Mouse (Mus musculus): ENCODE data around the gene Ino80. TPM values are rescaled to one million over a fixed set of nuclear protein-coding genes. Genes with fewer than 3 reads are reported as not detected.

Gene Ino80
- polyA plus RNA-seq, 1 experiment from 2014 or later = 3.7 TPM

DNA sequence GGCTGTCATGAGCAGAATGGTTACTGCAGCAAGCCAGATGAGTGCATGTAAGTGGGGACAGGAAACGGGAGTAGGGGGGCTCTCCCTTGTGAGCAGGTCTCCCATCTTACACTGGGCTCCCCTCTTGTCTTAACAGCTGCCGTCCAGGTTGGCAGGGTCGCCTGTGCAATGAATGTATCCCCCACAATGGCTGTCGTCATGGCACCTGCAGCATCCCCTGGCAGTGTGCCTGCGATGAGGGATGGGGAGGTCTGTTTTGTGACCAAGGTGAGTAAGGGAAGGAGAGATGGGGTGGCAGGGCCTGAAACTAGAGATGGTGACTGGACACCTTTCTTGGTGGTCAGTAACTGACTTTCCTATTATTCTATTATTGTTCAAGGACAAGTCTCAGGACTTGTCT lies 148.9 kb downstream of the Ino80 start:
- 42% methylated on average over 5 of the region's 5 CpGs for WGBS (ENCODE audit: insufficient replicate concordance)
- Histone ChIP-seq H3K9me3 (replicated peaks; ENCODE audit: control insufficient read depth, low read length) (no peaks in the 10 kb centered on the region), H3K4me3 (ENCODE audit: low read depth, low read length) (no peak overlapping the region; the same call in 1 of the 2 replicates), H3K27ac (ENCODE audit: low read depth, low read length) (no peak overlapping the region), H3K27me3 (ENCODE audit: control insufficient read depth, insufficient read depth, low read length) (peaks cover 81% of the 10 kb centered on the region), H3K4me1 (ENCODE audit: control insufficient read depth, insufficient read depth, low read length) (peaks cover 18% of the 10 kb centered on the region), H3K36me3 (ENCODE audit: control insufficient read depth, insufficient read depth, low read length) (no peaks in the 10 kb centered on the region), H3K4me2 (peak overlapping the region; percentile 96), H3K9ac (ENCODE audit: low read depth, low read length) (no peak overlapping the region)
- no peak for ATAC-seq (replicated peaks; ENCODE audit: insufficient number of reproducible peaks, low FRiP score, low TSS enrichment)

- peaks cover 18% of the 10 kb centered on the region for H3K4me1 ChIP-seq (ENCODE audit: control insufficient read depth, insufficient read depth, low read length)
- 0 out of 2 replicates have a peak overlapping the region, but pooled peaks have one; percentile 12 for H3K9ac ChIP-seq (ENCODE audit: low read depth, low read length)
- H3K4me2 ChIP-seq = peak overlapping the region; percentile 96
- no peaks in the 10 kb centered on the region for H3K36me3 ChIP-seq (ENCODE audit: control insufficient read depth, insufficient read depth, low read length)
- H3K4me3 ChIP-seq (ENCODE audit: low read depth, low read length) = peak overlapping the region; percentile 64
- no peaks in the 10 kb centered on the region for H3K9me3 ChIP-seq (replicated peaks; ENCODE audit: control insufficient read depth, low read length)
- WGBS (ENCODE audit: insufficient replicate concordance) = 20% methylated on average over 11 of the region's 11 CpGs
- no peak for ATAC-seq (replicated peaks; ENCODE audit: insufficient number of reproducible peaks, low FRiP score, low TSS enrichment)
- 0 out of 2 replicates have a peak overlapping the region, but pooled peaks have one; percentile 29 for H3K27ac ChIP-seq (ENCODE audit: low read depth, low read length)
- H3K27me3 ChIP-seq (ENCODE audit: control insufficient read depth, insufficient read depth, low read length) = peaks cover 85% of the 10 kb centered on the region
These were observed 149.5 kb downstream of the Ino80 start for GRCm38 (mm10) chr2:119327942-119328526.

DNA sequence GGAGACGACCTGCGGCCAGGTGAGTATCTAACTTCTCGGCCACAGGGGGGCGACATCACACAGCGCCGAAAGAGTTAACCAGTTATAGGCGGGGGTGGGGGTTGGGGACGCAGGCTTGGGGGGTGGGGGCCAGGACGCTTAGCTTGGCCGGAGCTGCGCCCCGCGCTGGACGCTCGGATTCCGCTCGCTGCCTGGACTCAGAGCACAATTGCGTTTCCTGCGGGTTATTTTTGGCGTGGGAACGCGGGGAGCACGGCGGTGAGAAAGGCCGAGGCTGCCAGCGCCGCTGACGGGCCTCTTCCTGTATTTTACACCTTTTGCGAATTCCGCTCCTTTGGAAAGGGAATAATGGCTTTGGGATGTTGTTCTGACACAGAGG lies 150.4 kb downstream of the Ino80 start:
- ATAC-seq (replicated peaks; ENCODE audit: insufficient number of reproducible peaks, low FRiP score, low TSS enrichment) = peak; percentile 43; the same call in 1 of the 2 replicates
- H3K27me3 ChIP-seq (ENCODE audit: control insufficient read depth, insufficient read depth, low read length) = peaks cover 91% of the 10 kb centered on the region
- H3K4me1 ChIP-seq (ENCODE audit: control insufficient read depth, insufficient read depth, low read length) = peaks cover 27% of the 10 kb centered on the region
- no peaks in the 10 kb centered on the region for H3K9me3 ChIP-seq (replicated peaks; ENCODE audit: control insufficient read depth, low read length)
- no peaks in the 10 kb centered on the region for H3K36me3 ChIP-seq (ENCODE audit: control insufficient read depth, insufficient read depth, low read length)
- peak overlapping the region; percentile 74; the same call in 1 of the 2 replicates for H3K9ac ChIP-seq (ENCODE audit: low read depth, low read length)
- peak overlapping the region; percentile 96 for H3K4me2 ChIP-seq
- 1% methylated on average over 30 of the region's 30 CpGs for WGBS (ENCODE audit: insufficient replicate concordance)
- 0 out of 2 replicates have a peak overlapping the region, but pooled peaks have one; percentile 29 for H3K27ac ChIP-seq (ENCODE audit: low read depth, low read length)
- H3K4me3 ChIP-seq (ENCODE audit: low read depth, low read length) = peak overlapping the region; percentile 64

DNA sequence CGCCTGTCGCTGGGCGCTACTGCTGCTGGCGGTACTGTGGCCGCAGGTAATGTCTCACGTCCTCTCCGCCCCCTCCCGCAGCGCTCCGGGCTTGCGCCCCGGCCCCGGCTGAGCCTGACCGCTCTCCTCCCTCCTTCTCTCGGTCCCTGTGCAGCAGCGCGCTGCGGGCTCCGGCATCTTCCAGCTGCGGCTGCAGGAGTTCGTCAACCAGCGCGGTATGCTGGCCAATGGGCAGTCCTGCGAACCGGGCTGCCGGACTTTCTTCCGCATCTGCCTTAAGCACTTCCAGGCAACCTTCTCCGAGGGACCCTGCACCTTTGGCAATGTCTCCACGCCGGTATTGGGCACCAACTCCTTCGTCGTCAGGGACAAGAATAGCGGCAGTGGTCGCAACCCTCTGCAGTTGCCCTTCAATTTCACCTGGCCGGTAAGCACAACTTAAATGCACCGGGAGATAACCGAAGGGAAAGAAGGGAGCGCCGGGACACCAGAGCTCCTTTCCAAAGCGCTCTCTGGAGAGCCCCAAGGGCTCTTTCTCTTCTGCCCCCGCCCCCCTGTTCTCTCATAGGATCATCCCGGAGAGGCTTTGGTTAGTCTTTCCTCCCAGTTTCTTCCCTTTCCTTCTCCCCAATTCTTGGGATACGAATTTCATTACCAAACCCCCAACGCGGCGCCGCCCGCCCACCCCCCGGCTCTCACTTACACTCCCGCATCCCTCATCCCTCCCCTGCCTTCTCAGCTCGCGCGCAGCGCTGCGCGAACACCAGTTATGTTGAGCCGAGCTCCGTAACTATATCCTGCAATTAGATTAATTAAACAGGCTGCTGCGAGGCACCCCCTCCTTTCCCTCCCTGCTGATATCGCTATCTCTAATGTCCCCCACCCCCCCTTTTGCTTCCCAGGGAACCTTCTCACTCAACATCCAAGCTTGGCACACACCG lies 151.1 kb downstream of the Ino80 start:
- no peaks in the 10 kb centered on the region for H3K36me3 ChIP-seq (ENCODE audit: control insufficient read depth, insufficient read depth, low read length)
- ATAC-seq (replicated peaks; ENCODE audit: insufficient number of reproducible peaks, low FRiP score, low TSS enrichment) = no peak
- WGBS (ENCODE audit: insufficient replicate concordance) = under 1% methylated on average over 59 of the region's 61 CpGs
- H3K27me3 ChIP-seq (ENCODE audit: control insufficient read depth, insufficient read depth, low read length) = peaks cover 91% of the 10 kb centered on the region
- H3K27ac ChIP-seq (ENCODE audit: low read depth, low read length) = 0 out of 2 replicates have a peak overlapping the region, but pooled peaks have one; percentile 15
- H3K9me3 ChIP-seq (replicated peaks; ENCODE audit: control insufficient read depth, low read length) = no peaks in the 10 kb centered on the region
- peak overlapping the region; percentile 96 for H3K4me2 ChIP-seq
- H3K4me3 ChIP-seq (ENCODE audit: low read depth, low read length) = peak overlapping the region; percentile 64
- peak overlapping the region; percentile 74 for H3K9ac ChIP-seq (ENCODE audit: low read depth, low read length)
- H3K4me1 ChIP-seq (ENCODE audit: control insufficient read depth, insufficient read depth, low read length) = peaks cover 33% of the 10 kb centered on the region

DNA sequence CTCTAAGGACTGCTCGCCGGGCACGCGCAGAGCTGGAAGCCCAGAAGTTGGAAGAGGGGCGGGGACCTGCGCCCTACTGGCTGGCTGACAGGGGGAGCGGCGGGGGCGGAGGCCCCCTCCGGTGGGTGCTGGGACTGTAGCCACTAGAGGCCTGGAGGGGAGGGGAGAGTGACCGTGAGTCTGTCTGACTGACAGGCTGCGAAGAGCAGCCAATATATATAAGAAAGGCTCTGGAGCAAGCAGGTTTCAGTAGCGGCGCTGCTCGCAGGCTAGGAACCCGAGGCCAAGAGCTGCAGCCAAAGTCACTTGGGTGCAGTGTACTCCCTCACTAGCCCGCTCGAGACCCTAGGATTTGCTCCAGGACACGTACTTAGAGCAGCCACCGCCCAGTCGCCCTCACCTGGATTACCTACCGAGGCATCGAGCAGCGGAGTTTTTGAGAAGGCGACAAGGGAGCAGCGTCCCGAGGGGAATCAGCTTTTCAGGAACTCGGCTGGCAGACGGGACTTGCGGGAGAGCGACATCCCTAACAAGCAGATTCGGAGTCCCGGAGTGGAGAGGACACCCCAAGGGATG lies 151.8 kb downstream of the Ino80 start, which contains the start of gene Dll4:
Dll4 (plus strand) TSS at position 217 of the 576 bp plus-strand sequence.
- 0 out of 2 replicates have a peak within 1 kb of the TSS, but pooled peaks have one; percentile 15 for H3K27ac ChIP-seq (ENCODE audit: low read depth, low read length)
- H3K9me3 ChIP-seq (replicated peaks; ENCODE audit: control insufficient read depth, low read length) = no peaks in the 10 kb centered on the region
- peak within 1 kb of the TSS; percentile 74 for H3K9ac ChIP-seq (ENCODE audit: low read depth, low read length)
- peaks cover 91% of the 10 kb centered on the region for H3K27me3 ChIP-seq (ENCODE audit: control insufficient read depth, insufficient read depth, low read length)
- under 1% methylated on average over 33 of the region's 33 CpGs for WGBS (ENCODE audit: insufficient replicate concordance)
- peak; percentile 58 for ATAC-seq (replicated peaks; ENCODE audit: insufficient number of reproducible peaks, low FRiP score, low TSS enrichment)
- no peaks in the 10 kb centered on the region for H3K36me3 ChIP-seq (ENCODE audit: control insufficient read depth, insufficient read depth, low read length)
- H3K4me2 ChIP-seq = peak within 1 kb of the TSS; percentile 96
- H3K4me1 ChIP-seq (ENCODE audit: control insufficient read depth, insufficient read depth, low read length) = peaks cover 36% of the 10 kb centered on the region
- H3K4me3 ChIP-seq (ENCODE audit: low read depth, low read length) = peak within 1 kb of the TSS; percentile 64

- Histone ChIP-seq H3K4me2 (peak overlapping the region; percentile 96), H3K27ac (ENCODE audit: low read depth, low read length) (no peak overlapping the region), H3K4me3 (ENCODE audit: low read depth, low read length) (peak overlapping the region; percentile 64), H3K9me3 (replicated peaks; ENCODE audit: control insufficient read depth, low read length) (no peaks in the 10 kb centered on the region), H3K9ac (ENCODE audit: low read depth, low read length) (peak overlapping the region; percentile 74; the same call in 1 of the 2 replicates), H3K36me3 (ENCODE audit: control insufficient read depth, insufficient read depth, low read length) (no peaks in the 10 kb centered on the region), H3K4me1 (ENCODE audit: control insufficient read depth, insufficient read depth, low read length) (peaks cover 36% of the 10 kb centered on the region), H3K27me3 (ENCODE audit: control insufficient read depth, insufficient read depth, low read length) (peaks cover 88% of the 10 kb centered on the region)
- WGBS (ENCODE audit: insufficient replicate concordance) = 1% methylated on average over 32 of the region's 32 CpGs
- 0 out of 2 replicates have a peak, but pooled peaks have one; percentile 10 for ATAC-seq (replicated peaks; ENCODE audit: insufficient number of reproducible peaks, low FRiP score, low TSS enrichment)
These were observed 152.7 kb downstream of the Ino80 start for GRCm38 (mm10) chr2:119324576-119325318.

- no peak for ATAC-seq (replicated peaks; ENCODE audit: insufficient number of reproducible peaks, low FRiP score, low TSS enrichment)
- Histone ChIP-seq H3K4me1 (ENCODE audit: control insufficient read depth, insufficient read depth, low read length) (peaks cover 36% of the 10 kb centered on the region), H3K27ac (ENCODE audit: low read depth, low read length) (no peak overlapping the region), H3K4me2 (peak overlapping the region; percentile 96), H3K4me3 (ENCODE audit: low read depth, low read length) (peak overlapping the region; percentile 64), H3K9ac (ENCODE audit: low read depth, low read length) (no peak overlapping the region), H3K9me3 (replicated peaks; ENCODE audit: control insufficient read depth, low read length) (no peaks in the 10 kb centered on the region), H3K27me3 (ENCODE audit: control insufficient read depth, insufficient read depth, low read length) (peaks cover 85% of the 10 kb centered on the region), H3K36me3 (ENCODE audit: control insufficient read depth, insufficient read depth, low read length) (no peaks in the 10 kb centered on the region)
- WGBS (ENCODE audit: insufficient replicate concordance) = 7% methylated on average over 32 of the region's 32 CpGs
These were observed 153.5 kb downstream of the Ino80 start for GRCm38 (mm10) chr2:119323866-119324575.

All from heart, embryonic 11.5 days (tissue).